Mouse (Mus musculus) C2C12 (cell line): Measurements from ENCODE around the gene Pcdh15.

Experiments used
- CTCF ChIP-seq: IDR thresholded peaks from one replicate; pipeline ENCODE4 v1.5.1; 2011; ENCODE audit not compliant: control insufficient read depth, insufficient read depth, insufficient read length
- USF1 ChIP-seq: IDR thresholded peaks from one replicate; pipeline ENCODE4 v1.6.1; 2011; ENCODE audit warnings: low read depth, mild to moderate bottlenecking, control low read depth, moderate library complexity

DNA sequence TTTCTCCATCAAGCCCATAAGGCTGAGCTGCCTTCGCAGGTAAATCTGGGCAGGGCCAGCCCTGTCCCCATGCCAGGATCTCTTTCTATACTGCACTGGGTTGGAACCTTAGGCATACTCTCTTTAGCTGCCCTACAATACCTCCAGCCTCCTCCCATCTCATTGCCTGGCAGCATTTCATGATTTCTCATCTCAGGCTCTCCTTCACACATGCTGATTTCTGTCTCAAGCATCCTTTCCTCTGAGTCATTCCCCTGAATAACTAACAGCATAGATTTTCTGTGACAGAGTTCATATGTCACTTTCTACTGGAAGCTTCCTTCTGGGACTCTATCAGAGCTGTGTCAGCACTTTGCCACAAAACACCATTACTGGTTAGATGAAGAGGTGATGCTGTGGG, 999.2 kb downstream of the Pcdh15 start:
- TF ChIP-seq CTCF (no peak), USF1 (no peak)
